Mouse (Mus musculus): ENCODE measurements around the gene Usp42. TPM values are rescaled to one million over a fixed set of nuclear protein-coding genes. Genes with fewer than 3 reads are reported as not detected.
A peak's percentile ranks its signal among the peaks of the same experiment; 100 is the strongest.

The Usp42 gene
- total RNA-seq (2014; rRNA removed; ENCODE audit: low replicate concordance) (6.0 and 8.3 TPM in 2 replicates), polyA plus RNA-seq (2015; fragmentation: Nextera tagmentation; extraction: Ambion mirVana) (5.1 and 5.6 TPM in 2 replicates)

GRCm38 (mm10) chr5:143732180-143732891, at the start of gene Usp42:
TSS of gene Usp42 (minus strand) at chr5:143732280.
- Histone ChIP-seq H3K4me1 (ENCODE audit: control insufficient read depth, insufficient read depth) (peaks cover 17% of the 10 kb centered on the region; the same call in 1 of the 2 replicates), H3K9ac (replicated peaks; ENCODE audit: low read depth, low read length) (peak within 1 kb of the TSS; percentile 98), H3K4me3 (ENCODE audit: low read depth, low read length) (peak within 1 kb of the TSS; percentile 97), H3K9me3 (replicated peaks; ENCODE audit: control insufficient read depth, low read length) (no peaks in the 10 kb centered on the region), H3K27ac (ENCODE audit: low read depth) (peak within 1 kb of the TSS; percentile 90), H3K27me3 (ENCODE audit: control insufficient read depth, insufficient read depth, low read length) (no peaks in the 10 kb centered on the region), H3K36me3 (replicated peaks; ENCODE audit: control insufficient read depth, insufficient read depth, low read length) (peaks cover 5% of the 10 kb centered on the region), H3K4me2 (ENCODE audit: low read depth, low read length) (peak within 1 kb of the TSS; percentile 99)
- WGBS: under 1% methylated on average over 68 of the region's 82 CpGs
- DNase-seq (ENCODE audit: low spot score) (peak; percentile 97), ATAC-seq (ENCODE audit: insufficient read depth, low read depth) (peak; percentile 99)
- no peak for TF ChIP-seq CTCF (IDR thresholded peaks at IDR 0.05; ENCODE audit: low read depth)
- no peak for TF ChIP-seq EP300 (IDR thresholded peaks at IDR 0.05; ENCODE audit: low read depth)

- H3K36me3 ChIP-seq (replicated peaks; ENCODE audit: control insufficient read depth, insufficient read depth, low read length): no peaks in the 10 kb centered on the region
- no peaks in the 10 kb centered on the region for H3K9me3 ChIP-seq (replicated peaks; ENCODE audit: control insufficient read depth, low read length)
- WGBS: 82% methylated on average over 3 of the region's 3 CpGs
- no peak overlapping the region for H3K27ac ChIP-seq (ENCODE audit: low read depth)
- H3K4me2 ChIP-seq (ENCODE audit: low read depth, low read length): no peak overlapping the region
- H3K4me1 ChIP-seq (ENCODE audit: control insufficient read depth, insufficient read depth): no peaks in the 10 kb centered on the region
- H3K4me3 ChIP-seq (ENCODE audit: low read depth, low read length): no peak overlapping the region
- no peaks in the 10 kb centered on the region for H3K27me3 ChIP-seq (ENCODE audit: control insufficient read depth, insufficient read depth, low read length)
- DNase-seq (ENCODE audit: low spot score): no peak
- ATAC-seq (ENCODE audit: insufficient read depth, low read depth): no peak
- no peak for TF ChIP-seq EP300 (IDR thresholded peaks at IDR 0.05; ENCODE audit: low read depth)
- TF ChIP-seq CTCF (IDR thresholded peaks at IDR 0.05; ENCODE audit: low read depth): no peak
- no peak overlapping the region for H3K9ac ChIP-seq (replicated peaks; ENCODE audit: low read depth, low read length)
Measured at GRCm38 (mm10) chr5:143760508-143760907, 28.4 kb upstream of the Usp42 start.

GRCm38 (mm10) chr5:143759554-143759953, 27.5 kb upstream of the Usp42 start:
- ATAC-seq (ENCODE audit: insufficient read depth, low read depth) (no peak), DNase-seq (ENCODE audit: low spot score) (no peak)
- no peaks in the 10 kb centered on the region for H3K4me1 ChIP-seq (ENCODE audit: control insufficient read depth, insufficient read depth)
- H3K27ac ChIP-seq (ENCODE audit: low read depth): no peak overlapping the region
- no peaks in the 10 kb centered on the region for H3K27me3 ChIP-seq (ENCODE audit: control insufficient read depth, insufficient read depth, low read length)
- H3K4me2 ChIP-seq (ENCODE audit: low read depth, low read length): no peak overlapping the region
- no peaks in the 10 kb centered on the region for H3K9me3 ChIP-seq (replicated peaks; ENCODE audit: control insufficient read depth, low read length)
- H3K4me3 ChIP-seq (ENCODE audit: low read depth, low read length): no peak overlapping the region
- no peak overlapping the region for H3K9ac ChIP-seq (replicated peaks; ENCODE audit: low read depth, low read length)
- H3K36me3 ChIP-seq (replicated peaks; ENCODE audit: control insufficient read depth, insufficient read depth, low read length): no peaks in the 10 kb centered on the region
- TF ChIP-seq CTCF (IDR thresholded peaks at IDR 0.05; ENCODE audit: low read depth) (no peak), EP300 (IDR thresholded peaks at IDR 0.05; ENCODE audit: low read depth) (no peak)
- 81% methylated on average over 8 of the region's 8 CpGs for WGBS

- Histone ChIP-seq H3K36me3 (replicated peaks; ENCODE audit: control insufficient read depth, insufficient read depth, low read length) (no peaks in the 10 kb centered on the region), H3K27me3 (ENCODE audit: control insufficient read depth, insufficient read depth, low read length) (no peaks in the 10 kb centered on the region), H3K4me3 (ENCODE audit: low read depth, low read length) (peak overlapping the region; percentile 51), H3K9me3 (replicated peaks; ENCODE audit: control insufficient read depth, low read length) (no peaks in the 10 kb centered on the region), H3K27ac (ENCODE audit: low read depth) (peak overlapping the region; percentile 55), H3K9ac (replicated peaks; ENCODE audit: low read depth, low read length) (peak overlapping the region; percentile 35), H3K4me2 (ENCODE audit: low read depth, low read length) (peak overlapping the region; percentile 68), H3K4me1 (ENCODE audit: control insufficient read depth, insufficient read depth) (no peaks in the 10 kb centered on the region)
- 23% methylated on average over 28 of the region's 28 CpGs for WGBS
- no peak for TF ChIP-seq CTCF (IDR thresholded peaks at IDR 0.05; ENCODE audit: low read depth)
- TF ChIP-seq EP300 (IDR thresholded peaks at IDR 0.05; ENCODE audit: low read depth): no peak
- peak; percentile 97 for ATAC-seq (ENCODE audit: insufficient read depth, low read depth)
- peak; percentile 83 for DNase-seq (ENCODE audit: low spot score)
Measured at GRCm38 (mm10) chr5:143757755-143758443, 25.8 kb upstream of the Usp42 start.

- no peak for TF ChIP-seq CTCF (IDR thresholded peaks at IDR 0.05; ENCODE audit: low read depth)
- TF ChIP-seq EP300 (IDR thresholded peaks at IDR 0.05; ENCODE audit: low read depth): no peak
- Histone ChIP-seq H3K27me3 (ENCODE audit: control insufficient read depth, insufficient read depth, low read length) (no peaks in the 10 kb centered on the region), H3K4me2 (ENCODE audit: low read depth, low read length) (no peak overlapping the region), H3K27ac (ENCODE audit: low read depth) (no peak overlapping the region), H3K9ac (replicated peaks; ENCODE audit: low read depth, low read length) (no peak overlapping the region), H3K4me3 (ENCODE audit: low read depth, low read length) (no peak overlapping the region), H3K9me3 (replicated peaks; ENCODE audit: control insufficient read depth, low read length) (no peaks in the 10 kb centered on the region), H3K36me3 (replicated peaks; ENCODE audit: control insufficient read depth, insufficient read depth, low read length) (no peaks in the 10 kb centered on the region), H3K4me1 (ENCODE audit: control insufficient read depth, insufficient read depth) (no peaks in the 10 kb centered on the region)
- DNase-seq (ENCODE audit: low spot score): no peak
- WGBS: 89% methylated on average over 9 of the region's 9 CpGs
- ATAC-seq (ENCODE audit: insufficient read depth, low read depth): no peak
Measured at GRCm38 (mm10) chr5:143755529-143756141, 23.6 kb upstream of the Usp42 start.

Data from heart, postnatal 0 days (tissue).